Mouse (Mus musculus) spleen, adult 2 months (tissue): ENCODE results near the gene Irf2bpl.

ENCODE experiments used
- CTCF ChIP-seq: fragments of 200-500 bp; IDR thresholded peaks from 2 replicates; pipeline ENCODE4 v1.5.1; 2011; ENCODE audit warnings: mild to moderate bottlenecking, inconsistent platforms; ENCODE audit not compliant: insufficient read depth, insufficient read length, insufficient replicate concordance; ENCODE audit errors: extremely low read depth
- POLR2A ChIP-seq: fragments of 200-500 bp; IDR thresholded peaks from 2 replicates; pipeline ENCODE4 v1.6.1; 2011; ENCODE audit warnings: low read depth, low read length, inconsistent platforms

DNA sequence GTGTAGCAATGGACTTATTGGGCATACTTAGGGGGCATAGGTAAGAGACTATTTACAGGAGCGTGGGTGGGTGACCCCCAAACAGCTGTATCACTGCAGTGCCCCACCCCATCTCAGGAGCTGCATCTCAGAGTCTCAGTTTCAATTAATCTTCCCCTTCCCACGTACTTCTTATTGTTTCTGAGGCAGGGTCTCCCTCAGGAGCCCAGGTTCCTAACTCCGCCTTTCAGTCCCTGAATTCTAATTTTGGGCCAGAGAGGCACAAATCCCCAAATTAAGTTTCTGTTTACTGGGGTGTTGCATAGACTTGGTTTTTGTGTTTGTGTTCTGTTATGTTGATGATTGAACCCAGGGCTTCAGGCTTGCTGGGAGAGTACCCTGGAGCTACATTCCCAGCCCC, 13.8 kb upstream of the Irf2bpl start:
- TF ChIP-seq CTCF = no peak
- TF ChIP-seq POLR2A = no peak
